Mouse (Mus musculus) olfactory bulb, adult 2 months (tissue): ENCODE measurements at regions not wholly inside any gene's neighbourhood (a gene's known extent, or its start where the extent isn't known, plus 50 kb on each side); places are given as distances from the start of the nearest gene placed in this dataset.

Experiments
- CTCF ChIP-seq: fragments of 200-500 bp; IDR thresholded peaks from 2 replicates; pipeline ENCODE4 v1.5.1; 2012; ENCODE audit warnings: low read depth, mild to moderate bottlenecking, low read length, moderate library complexity; ENCODE audit not compliant: insufficient read depth
- POLR2A ChIP-seq: fragments of 200-500 bp; IDR thresholded peaks from 2 replicates; pipeline ENCODE4 v1.6.1; 2012; ENCODE audit warnings: mild to moderate bottlenecking, low read depth, low read length, moderate library complexity; ENCODE audit not compliant: insufficient read depth

- TF ChIP-seq CTCF (no peak), POLR2A (no peak)
These were observed 175.1 kb upstream of the Cadm1 start for GRCm38 (mm10) chr9:47354866-47355265.
